Mouse (Mus musculus): Measurements from ENCODE around the gene Lemd1.

DNA sequence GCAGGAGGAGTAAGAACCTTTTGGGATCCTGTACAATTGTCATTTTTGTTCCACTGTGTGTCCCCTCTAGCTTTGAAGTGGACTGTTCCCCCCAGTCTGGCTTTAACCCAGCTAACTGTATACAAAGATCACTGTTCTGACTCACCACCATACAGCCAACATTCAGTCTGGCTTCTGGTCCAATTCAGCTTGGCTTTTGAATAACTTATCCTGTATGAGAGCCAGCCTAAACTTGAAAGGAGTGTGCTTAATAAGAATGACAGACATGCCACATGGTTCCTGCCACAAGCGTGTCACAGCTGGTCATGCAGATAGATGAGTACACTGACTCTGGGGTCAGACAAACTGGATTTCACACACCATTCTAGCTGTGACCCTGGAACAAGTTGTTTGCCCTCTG is 95.5 kb downstream of the Lemd1 start:
- TF ChIP-seq CTCF (IDR thresholded peaks at IDR 0.05; ENCODE audit: insufficient read depth, low read length) (no peak), POLR2A (IDR thresholded peaks at IDR 0.05; ENCODE audit: borderline replicate concordance, extremely low read depth, low read depth, low read length) (no peak)

All from lung, adult 2 months (tissue).